Mouse (Mus musculus) forebrain, embryonic 11.5 days (tissue): ENCODE measurements around the gene Atp2c2. TPM values are rescaled to one million over a fixed set of nuclear protein-coding genes. Genes with fewer than 3 reads are reported as not detected.
A peak's percentile ranks its signal among the peaks of the same experiment; 100 is the strongest.

Source experiments
- ATAC-seq: fragments of 200-750 bp; cut with Nextera tagmentation; replicated peaks from 2 replicates; pipeline ENCODE4 v1.8.0; 2017; ENCODE audit warnings: moderate TSS enrichment; ENCODE audit not compliant: low FRiP score
- DNase-seq: peaks from one replicate; pipeline ENCODE4 v3.0.0-alpha.2; 2017; ENCODE audit warnings: low spot score
- H3K27ac ChIP-seq: fragments of 300-500 bp; sonication (generic); 2 replicates; pipeline ENCODE4 v1.5.1; 2014; ENCODE audit warnings: low read depth, low read length
- H3K27me3 ChIP-seq: fragments of 300-500 bp; sonication (generic); 2 replicates; pipeline ENCODE4 v1.6.1; 2014; ENCODE audit warnings: mild to moderate bottlenecking, low read length, mixed read lengths; ENCODE audit not compliant: control insufficient read depth, insufficient read depth
- H3K36me3 ChIP-seq: fragments of 300-500 bp; sonication (generic); 2 replicates; pipeline ENCODE4 v1.6.1; 2014; ENCODE audit warnings: mild to moderate bottlenecking, low read length, moderate library complexity, mixed read lengths; ENCODE audit not compliant: control insufficient read depth, insufficient read depth
- H3K4me1 ChIP-seq: fragments of 300-500 bp; sonication (generic); replicated peaks from 2 replicates; pipeline ENCODE4 v1.6.1; 2014; ENCODE audit warnings: low read length, mixed read lengths; ENCODE audit not compliant: control insufficient read depth, insufficient read depth
- H3K4me2 ChIP-seq: fragments of 300-500 bp; sonication (generic); 2 replicates; pipeline ENCODE4 v1.6.1; 2014; ENCODE audit warnings: low read depth, mild to moderate bottlenecking, low read length, moderate library complexity, mixed read lengths; ENCODE audit not compliant: severe bottlenecking
- H3K4me3 ChIP-seq: fragments of 300-500 bp; sonication (generic); 2 replicates; pipeline ENCODE4 v1.5.1; 2014; ENCODE audit warnings: low read depth, low read length
- H3K9ac ChIP-seq: fragments of 300-500 bp; sonication (generic); 2 replicates; pipeline ENCODE4 v1.6.1; 2014; ENCODE audit warnings: low read length
- H3K9me3 ChIP-seq: fragments of 300-500 bp; sonication (generic); 2 replicates; pipeline ENCODE4 v1.6.1; 2016; ENCODE audit warnings: low read length, mixed read lengths; ENCODE audit not compliant: control insufficient read depth
- WGBS: fragments of 180-500 bp; shearing (Covaris S2); extraction: QIAGEN DNeasy Blood & Tissue Kit; methylation state at CpG from one replicate; pipeline ENCODE4 v1.1.7; 2014; 5-methylcytosine and 5-hydroxymethylcytosine counted together
- polyA plus RNA-seq: library from polyadenylated mRNA; unstranded; fragments of >200 nt; fragmentation: Nextera tagmentation; extraction: Ambion mirVana; gene quantifications from 2 replicates; pipeline ENCODE4 v1.2.1, GENCODE M21; 2014

Atp2c2 gene
- polyA plus RNA-seq, 1 experiment from 2014 or later, result 1.0 TPM

GRCm38 (mm10) chr8:119788607-119789381, 89.0 kb downstream of the Atp2c2 start:
- no peak for ATAC-seq
- peaks cover 22% of the 10 kb centered on the region; the same call in 1 of the 2 replicates for H3K4me1 ChIP-seq
- no peaks in the 10 kb centered on the region for H3K36me3 ChIP-seq
- H3K4me3 ChIP-seq, result no peak overlapping the region
- DNase-seq, result no peak
- 76% methylated on average over 9 of the region's 9 CpGs for WGBS
- no peak overlapping the region for H3K4me2 ChIP-seq
- no peaks in the 10 kb centered on the region for H3K27me3 ChIP-seq
- no peaks in the 10 kb centered on the region for H3K9me3 ChIP-seq
- H3K27ac ChIP-seq, result peak overlapping the region; percentile 25
- no peak overlapping the region for H3K9ac ChIP-seq

GRCm38 (mm10) chr8:119789581-119789980, 89.8 kb downstream of the Atp2c2 start:
- Histone ChIP-seq H3K9ac (no peak overlapping the region), H3K4me2 (no peak overlapping the region), H3K4me3 (no peak overlapping the region), H3K4me1 (peaks cover 22% of the 10 kb centered on the region; the same call in 1 of the 2 replicates), H3K9me3 (no peaks in the 10 kb centered on the region), H3K27ac (peak overlapping the region; percentile 18; the same call in 1 of the 2 replicates), H3K36me3 (no peaks in the 10 kb centered on the region), H3K27me3 (no peaks in the 10 kb centered on the region)
- no peak for ATAC-seq
- 87% methylated on average over 7 of the region's 7 CpGs for WGBS
- DNase-seq, result no peak

GRCm38 (mm10) chr8:119791804-119792704, 92.2 kb downstream of the Atp2c2 start:
- Histone ChIP-seq H3K9ac (peak overlapping the region; percentile 33), H3K27me3 (no peaks in the 10 kb centered on the region), H3K4me3 (no peak overlapping the region), H3K4me1 (peaks cover 14% of the 10 kb centered on the region; the same call in 1 of the 2 replicates), H3K27ac (peak overlapping the region; percentile 75), H3K9me3 (no peaks in the 10 kb centered on the region), H3K36me3 (no peaks in the 10 kb centered on the region), H3K4me2 (0 out of 2 replicates have a peak overlapping the region, but pooled peaks have one; percentile 11)
- ATAC-seq, result peak; percentile 69
- peak; percentile 84 for DNase-seq
- WGBS, result 6% methylated on average over 16 of the region's 16 CpGs

DNA sequence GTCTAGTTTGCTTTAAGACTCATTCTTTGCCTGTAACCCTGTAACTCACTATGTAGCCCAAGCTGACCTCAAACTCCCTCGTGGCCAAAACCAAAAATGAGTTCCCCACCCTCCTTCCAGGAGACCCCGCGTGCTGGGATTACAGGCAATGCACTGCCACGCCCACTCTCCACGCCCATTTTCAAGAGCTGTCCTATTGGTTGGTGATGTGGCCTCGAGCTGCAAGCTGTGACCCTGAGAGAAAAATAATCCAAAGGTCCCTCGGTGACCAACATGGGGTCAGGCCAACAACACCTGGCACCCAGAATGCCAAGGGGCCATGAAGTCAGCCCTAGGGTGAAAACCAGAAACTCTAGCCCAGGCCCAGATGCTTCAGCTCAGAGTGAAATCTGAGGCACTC, 94.9 kb downstream of the Atp2c2 start:
- 50% methylated on average over 7 of the region's 7 CpGs for WGBS
- Histone ChIP-seq H3K4me1 (peaks cover 25% of the 10 kb centered on the region), H3K4me2 (no peak overlapping the region), H3K9ac (no peak overlapping the region), H3K27ac (no peak overlapping the region), H3K27me3 (no peaks in the 10 kb centered on the region), H3K9me3 (no peaks in the 10 kb centered on the region), H3K36me3 (no peaks in the 10 kb centered on the region), H3K4me3 (no peak overlapping the region)
- DNase-seq (no peak), ATAC-seq (no peak)

- WGBS, result 86% methylated on average over 3 of the region's 3 CpGs
- Histone ChIP-seq H3K36me3 (no peaks in the 10 kb centered on the region), H3K4me2 (no peak overlapping the region), H3K27me3 (no peaks in the 10 kb centered on the region), H3K27ac (no peak overlapping the region), H3K4me1 (peaks cover 25% of the 10 kb centered on the region), H3K4me3 (no peak overlapping the region), H3K9me3 (no peaks in the 10 kb centered on the region), H3K9ac (no peak overlapping the region)
- no peak for ATAC-seq
- no peak for DNase-seq
Observed at GRCm38 (mm10) chr8:119795651-119796050, 95.8 kb downstream of the Atp2c2 start.

DNA sequence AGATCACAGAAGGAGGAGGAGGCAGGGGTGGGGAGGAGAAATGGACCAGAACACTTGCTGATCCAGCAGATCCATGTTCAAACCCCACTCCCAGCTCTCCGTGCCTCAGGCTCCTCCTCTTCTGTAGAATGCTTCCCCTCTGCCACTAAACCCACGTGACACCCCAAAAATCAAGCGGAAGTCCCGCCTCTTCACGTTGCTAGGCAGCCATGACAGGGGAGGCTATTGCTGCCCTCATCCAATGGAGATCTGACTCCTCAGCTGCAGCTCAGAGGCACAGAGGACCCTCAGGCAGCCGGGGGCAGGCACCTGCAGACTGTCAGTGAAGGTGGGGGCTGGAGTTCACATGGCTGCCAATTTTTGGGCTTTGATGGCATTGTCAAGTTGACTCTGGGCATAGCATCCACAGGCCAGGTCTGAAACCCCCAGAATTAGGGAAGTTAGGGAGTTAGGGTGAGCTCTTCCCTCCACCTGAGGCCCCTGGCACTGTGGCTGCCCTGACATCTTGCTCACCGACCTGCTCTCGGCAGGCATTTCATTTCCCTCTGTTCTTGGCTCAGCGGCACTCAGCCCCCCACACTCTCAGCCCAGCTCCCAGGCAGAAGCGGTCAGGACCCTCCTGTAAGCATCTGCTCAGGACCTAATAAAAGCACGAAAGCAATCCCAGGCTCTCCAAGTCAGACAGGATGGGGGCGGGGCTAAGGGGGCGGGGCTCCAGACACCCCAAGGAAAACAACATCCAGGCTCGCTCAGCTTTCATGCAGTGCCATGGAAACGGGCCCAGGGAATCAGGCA, 98.6 kb downstream of the Atp2c2 start:
- ATAC-seq (peak; percentile 63), DNase-seq (peak; percentile 79)
- Histone ChIP-seq H3K4me1 (peaks cover 13% of the 10 kb centered on the region), H3K9me3 (no peaks in the 10 kb centered on the region; the same call in 1 of the 2 replicates), H3K27ac (peak overlapping the region; percentile 66), H3K4me2 (peak overlapping the region; percentile 6; the same call in 1 of the 2 replicates), H3K27me3 (no peaks in the 10 kb centered on the region), H3K4me3 (no peak overlapping the region), H3K9ac (no peak overlapping the region; the same call in 1 of the 2 replicates), H3K36me3 (no peaks in the 10 kb centered on the region)
- 9% methylated on average over 15 of the region's 15 CpGs for WGBS

DNA sequence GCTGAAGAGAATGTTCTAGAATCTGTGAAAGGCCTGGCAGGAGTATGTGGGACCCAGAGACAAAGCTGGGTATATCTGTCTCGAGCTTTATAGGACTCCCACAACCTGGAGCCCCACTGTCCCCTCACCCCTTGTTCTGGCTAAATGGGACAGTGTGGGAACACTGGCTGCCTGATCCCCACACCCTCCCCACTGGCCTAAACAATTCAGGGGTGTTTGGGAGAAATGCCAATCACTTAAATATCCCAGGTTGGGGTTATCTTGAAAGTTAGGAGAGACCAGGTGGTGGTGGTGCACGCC, 99.1 kb downstream of the Atp2c2 start:
- 54% methylated on average over 2 of the region's 2 CpGs for WGBS
- H3K36me3 ChIP-seq, result no peaks in the 10 kb centered on the region
- no peak overlapping the region for H3K4me3 ChIP-seq
- no peak overlapping the region; the same call in 1 of the 2 replicates for H3K9ac ChIP-seq
- no peak overlapping the region for H3K4me2 ChIP-seq
- peaks cover 13% of the 10 kb centered on the region for H3K4me1 ChIP-seq
- H3K9me3 ChIP-seq, result no peaks in the 10 kb centered on the region; the same call in 1 of the 2 replicates
- H3K27me3 ChIP-seq, result no peaks in the 10 kb centered on the region
- ATAC-seq (peak; percentile 4; the same call in 1 of the 2 replicates), DNase-seq (no peak)
- peak overlapping the region; percentile 53 for H3K27ac ChIP-seq

GRCm38 (mm10) chr8:119801168-119801567, 101.4 kb downstream of the Atp2c2 start:
- Histone ChIP-seq H3K4me2 (no peak overlapping the region), H3K9me3 (no peaks in the 10 kb centered on the region; the same call in 1 of the 2 replicates), H3K4me1 (peaks cover 13% of the 10 kb centered on the region), H3K9ac (no peak overlapping the region), H3K27ac (no peak overlapping the region), H3K36me3 (no peaks in the 10 kb centered on the region), H3K4me3 (no peak overlapping the region), H3K27me3 (no peaks in the 10 kb centered on the region)
- no peak for ATAC-seq
- no peak for DNase-seq
- WGBS, result 28% methylated on average over 4 of the region's 4 CpGs
